Comparison of ENCODE assay signal across 8 mouse cellular contexts in the genomic region with DNA sequence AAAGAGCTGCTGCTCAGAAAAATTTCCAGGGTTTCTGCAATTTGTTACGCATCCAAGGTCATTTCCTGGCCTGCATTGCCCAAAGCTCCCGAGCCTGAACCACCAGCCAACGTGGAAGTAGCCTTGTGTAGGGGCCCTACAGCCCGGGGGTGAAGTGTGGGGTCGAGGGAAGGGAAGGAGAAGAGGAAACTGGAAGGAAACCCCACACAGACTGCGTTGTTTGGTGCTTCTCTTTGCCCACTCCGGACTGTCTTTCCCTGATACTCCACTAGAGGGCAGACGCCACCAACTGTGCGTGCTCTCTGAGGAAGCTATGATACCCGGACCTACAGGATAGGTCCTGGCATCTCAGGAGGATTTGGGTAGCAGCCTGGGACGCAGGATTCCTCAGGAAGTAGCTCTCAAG.
DNase-seq lines count a peak whose midpoint lies in the region; ATAC-seq and TF ChIP-seq lines count a peak whose summit lies in the region.

No protein-coding gene starts in this region.

- TF ChIP-seq CTCF in cerebellum, adult 2 months (IDR thresholded peaks at IDR 0.05; ENCODE audit: borderline replicate concordance, insufficient read depth, low read depth, low read length): peak; percentile 99
- TF ChIP-seq CTCF in forebrain, postnatal 0 days (IDR thresholded peaks at IDR 0.05; ENCODE audit: low read depth): peak; percentile 99

- no peak overlapping the region for H3K4me3 ChIP-seq in cerebellum, adult 2 months (replicated peaks; ENCODE audit: insufficient read depth, low read depth, low read length)
- H3K4me3 ChIP-seq in forebrain, postnatal 0 days (ENCODE audit: low read depth, low read length): no peak overlapping the region

- H3K36me3 ChIP-seq in forebrain, postnatal 0 days (ENCODE audit: insufficient read depth): no peaks in the 10 kb centered on the region

- WGBS in cerebellum, adult 2 months: 6% methylated on average over 11 of the region's 11 CpGs
- WGBS in forebrain, postnatal 0 days: 9% methylated on average over 11 of the region's 11 CpGs

- no peaks in the 10 kb centered on the region for H3K4me1 ChIP-seq in cerebellum, adult 2 months (ENCODE audit: control insufficient read depth, insufficient read depth, low read length)
- H3K4me1 ChIP-seq in forebrain, postnatal 0 days (ENCODE audit: insufficient read depth): no peaks in the 10 kb centered on the region

- intact Hi-C loops in heart, postnatal 36 days (cut with DNase I): loop anchor here (2.0 to 10.0 kb wide), 8 partner anchors 237 to 1470 kb away; a partner anchor contains a TSS

- peak; percentile 71 for ATAC-seq in forebrain, postnatal 0 days
- ATAC-seq in inflammation-experienced regulatory T-cells, adult 6 months: no peak

- H3K9me3 ChIP-seq in forebrain, postnatal 0 days (ENCODE audit: low read length): no peaks in the 10 kb centered on the region

- H3K9ac ChIP-seq in forebrain, postnatal 0 days: no peak overlapping the region

- no peaks in the 10 kb centered on the region for H3K27me3 ChIP-seq in cerebellum, adult 2 months (ENCODE audit: control insufficient read depth, insufficient read depth, low read length)
- H3K27me3 ChIP-seq in forebrain, postnatal 0 days (ENCODE audit: insufficient read depth, low read length): no peaks in the 10 kb centered on the region

- DNase-seq in R1 (ENCODE audit: low read depth, low spot score): peak; percentile 75
- DNase-seq in cerebellum, adult 2 months: peak; percentile 69 to 84
- peak; percentile 91 for DNase-seq in forebrain, postnatal 0 days
- DNase-seq in heart, postnatal 36 days: peak; percentile 82 to 84
- peak; percentile 55 for DNase-seq in layer of hippocampus, adult 9-11 months
- peak; percentile 55 for DNase-seq in lung, postnatal 25 days (ENCODE audit: low spot score)
- DNase-seq in right cerebral cortex, postnatal 25 days: peak; percentile 70

- TF ChIP-seq POLR2A in cerebellum, adult 2 months (IDR thresholded peaks at IDR 0.05; ENCODE audit: borderline replicate concordance, insufficient read depth, low read length): no peak

- H3K27ac ChIP-seq in cerebellum, adult 2 months (ENCODE audit: insufficient read depth, low read length): no peak overlapping the region
- H3K27ac ChIP-seq in forebrain, postnatal 0 days (ENCODE audit: low read depth, low read length): no peak overlapping the region

- H3K4me2 ChIP-seq in forebrain, postnatal 0 days (ENCODE audit: low read depth): no peak overlapping the region
